Mouse (Mus musculus): ENCODE measurements at regions not wholly inside any gene's neighbourhood (a gene's known extent, or its start where the extent isn't known, plus 50 kb on each side); places are given as distances from the start of the nearest gene placed in this dataset.
"Not testable (repeated sequence)": the region's sequence is repeated elsewhere in the genome, so short reads cannot be mapped to it uniquely, and the experiment has no call there.

- Histone ChIP-seq H3K9me3 (ENCODE audit: low read length) (no peaks in the 10 kb centered on the region), H3K27ac (ENCODE audit: low read length) (no peak overlapping the region), H3K4me2 (replicated peaks; ENCODE audit: low read depth, low read length) (peak overlapping the region; percentile 31), H3K36me3 (ENCODE audit: insufficient read depth, low read length) (no peaks in the 10 kb centered on the region), H3K9ac (replicated peaks; ENCODE audit: low read length) (no peak overlapping the region), H3K27me3 (ENCODE audit: insufficient read depth, low read length) (no peaks in the 10 kb centered on the region), H3K4me1 (ENCODE audit: insufficient read depth, low read length) (no peaks in the 10 kb centered on the region), H3K4me3 (ENCODE audit: low read length) (peak overlapping the region; percentile 1; the same call in 1 of the 2 replicates)
- WGBS, result 11% methylated on average over 7 of the region's 7 CpGs
- no peak for ATAC-seq (ENCODE audit: low FRiP score, low TSS enrichment)
These were observed 299.6 kb downstream of the Chl1 start for GRCm38 (mm10) chr6:103809986-103810341.

- no peaks in the 10 kb centered on the region for H3K9me3 ChIP-seq (ENCODE audit: low read length)
These were observed 300.1 kb downstream of the Chl1 start for GRCm38 (mm10) chr6:103810342-103811001.

DNA sequence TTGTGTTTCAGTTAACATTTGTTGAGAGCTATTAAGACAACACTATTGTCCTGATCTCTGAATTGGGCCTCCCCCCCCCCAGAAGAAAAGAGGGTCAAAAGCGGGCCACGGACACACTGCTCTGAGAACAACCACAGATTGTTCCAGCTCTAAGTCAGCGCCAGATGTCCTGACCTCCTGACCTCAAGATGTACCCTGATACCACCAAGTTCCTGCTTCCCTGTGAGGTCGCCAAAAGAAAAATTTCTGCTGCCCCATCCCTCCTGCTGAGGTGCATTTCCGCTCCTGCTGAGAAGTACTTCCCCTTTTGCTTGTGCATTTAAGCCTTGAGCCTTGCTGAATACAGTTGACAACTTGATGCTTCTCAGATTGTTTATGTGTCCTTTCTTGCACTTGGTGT lies 306.0 kb downstream of the Chl1 start:
- not testable (repeated sequence) for H3K4me2 ChIP-seq (replicated peaks; ENCODE audit: low read depth, low read length)
- 72% methylated on average over 5 of the region's 5 CpGs for WGBS

More at GRCm38 (mm10) chr6:103810342-103811001, 300.1 kb downstream of the Chl1 start:
- no peaks in the 10 kb centered on the region for H3K36me3 ChIP-seq (ENCODE audit: insufficient read depth, low read length)
- H3K4me1 ChIP-seq (ENCODE audit: insufficient read depth, low read length), result no peaks in the 10 kb centered on the region
- no peaks in the 10 kb centered on the region for H3K27me3 ChIP-seq (ENCODE audit: insufficient read depth, low read length)
- H3K9ac ChIP-seq (replicated peaks; ENCODE audit: low read length), result no peak overlapping the region
- H3K4me3 ChIP-seq (ENCODE audit: low read length), result peak overlapping the region; percentile 1; the same call in 1 of the 2 replicates
- WGBS, result 5% methylated on average over 13 of the region's 13 CpGs
- H3K27ac ChIP-seq (ENCODE audit: low read length), result no peak overlapping the region
- H3K4me2 ChIP-seq (replicated peaks; ENCODE audit: low read depth, low read length), result peak overlapping the region; percentile 31
- no peak for ATAC-seq (ENCODE audit: low FRiP score, low TSS enrichment)

DNA sequence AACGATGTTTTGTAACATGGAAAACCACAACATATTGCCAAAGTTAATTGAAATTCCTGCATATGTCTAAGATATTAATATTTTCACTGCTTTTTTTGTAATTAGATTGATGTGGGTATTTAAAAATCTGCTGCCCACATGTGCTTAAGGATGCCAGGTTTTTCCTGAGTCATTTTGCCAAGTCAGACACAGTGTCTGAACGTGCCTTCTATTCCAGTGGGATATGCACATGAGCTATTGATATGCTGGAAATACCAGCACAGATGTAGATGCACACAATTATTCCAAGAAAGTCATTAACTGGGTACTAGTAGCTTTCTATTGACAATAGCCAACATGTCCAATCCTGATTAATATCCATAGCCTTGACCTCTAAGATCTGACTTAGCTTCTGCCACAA lies 315.7 kb downstream of the Chl1 start:
- WGBS, result 85% methylated on average over 2 of the region's 2 CpGs
- no peaks in the 10 kb centered on the region for H3K27me3 ChIP-seq (ENCODE audit: insufficient read depth, low read length)
- no peak for ATAC-seq (ENCODE audit: low FRiP score, low TSS enrichment)
- no peaks in the 10 kb centered on the region for H3K36me3 ChIP-seq (ENCODE audit: insufficient read depth, low read length)
- H3K9ac ChIP-seq (replicated peaks; ENCODE audit: low read length), result no peak overlapping the region
- H3K4me2 ChIP-seq (replicated peaks; ENCODE audit: low read depth, low read length), result no peak overlapping the region
- H3K4me1 ChIP-seq (ENCODE audit: insufficient read depth, low read length), result no peaks in the 10 kb centered on the region
- H3K9me3 ChIP-seq (ENCODE audit: low read length), result peaks cover 4% of the 10 kb centered on the region; the same call in 1 of the 2 replicates
- no peak overlapping the region for H3K27ac ChIP-seq (ENCODE audit: low read length)
- no peak overlapping the region for H3K4me3 ChIP-seq (ENCODE audit: low read length)

More for the DNA sequence above, 306.0 kb downstream of the Chl1 start:
- H3K27ac ChIP-seq (ENCODE audit: low read length); H3K4me3 ChIP-seq (ENCODE audit: low read length); H3K27me3 ChIP-seq (ENCODE audit: insufficient read depth, low read length); ATAC-seq (ENCODE audit: low FRiP score, low TSS enrichment); H3K36me3 ChIP-seq (ENCODE audit: insufficient read depth, low read length); H3K4me1 ChIP-seq (ENCODE audit: insufficient read depth, low read length); H3K9ac ChIP-seq (replicated peaks; ENCODE audit: low read length); H3K9me3 ChIP-seq (ENCODE audit: low read length): not testable (repeated sequence)

GRCm38 (mm10) chr6:103827623-103828022 lies 317.2 kb downstream of the Chl1 start:
- H3K9ac ChIP-seq (replicated peaks; ENCODE audit: low read length), result no peak overlapping the region
- H3K4me1 ChIP-seq (ENCODE audit: insufficient read depth, low read length), result no peaks in the 10 kb centered on the region
- H3K36me3 ChIP-seq (ENCODE audit: insufficient read depth, low read length), result no peaks in the 10 kb centered on the region
- H3K27ac ChIP-seq (ENCODE audit: low read length), result no peak overlapping the region
- no peak overlapping the region for H3K4me2 ChIP-seq (replicated peaks; ENCODE audit: low read depth, low read length)
- H3K9me3 ChIP-seq (ENCODE audit: low read length), result peaks cover 4% of the 10 kb centered on the region; the same call in 1 of the 2 replicates
- H3K27me3 ChIP-seq (ENCODE audit: insufficient read depth, low read length), result no peaks in the 10 kb centered on the region
- 95% methylated on average over 3 of the region's 3 CpGs for WGBS
- no peak for ATAC-seq (ENCODE audit: low FRiP score, low TSS enrichment)
- no peak overlapping the region for H3K4me3 ChIP-seq (ENCODE audit: low read length)

GRCm38 (mm10) chr6:103828866-103829265 lies 318.5 kb downstream of the Chl1 start:
- no peaks in the 10 kb centered on the region for H3K27me3 ChIP-seq (ENCODE audit: insufficient read depth, low read length)
- WGBS, result 84% methylated on average over 1 of the region's 1 CpGs
- no peak overlapping the region for H3K27ac ChIP-seq (ENCODE audit: low read length)
- ATAC-seq (ENCODE audit: low FRiP score, low TSS enrichment), result no peak
- H3K4me1 ChIP-seq (ENCODE audit: insufficient read depth, low read length), result no peaks in the 10 kb centered on the region
- H3K36me3 ChIP-seq (ENCODE audit: insufficient read depth, low read length), result no peaks in the 10 kb centered on the region
- peaks cover 4% of the 10 kb centered on the region; the same call in 1 of the 2 replicates for H3K9me3 ChIP-seq (ENCODE audit: low read length)
- H3K4me3 ChIP-seq (ENCODE audit: low read length), result no peak overlapping the region
- no peak overlapping the region for H3K9ac ChIP-seq (replicated peaks; ENCODE audit: low read length)
- no peak overlapping the region for H3K4me2 ChIP-seq (replicated peaks; ENCODE audit: low read depth, low read length)

GRCm38 (mm10) chr6:103832301-103832700 lies 321.9 kb downstream of the Chl1 start:
- no peaks in the 10 kb centered on the region for H3K36me3 ChIP-seq (ENCODE audit: insufficient read depth, low read length)
- WGBS, result 67% methylated on average over 4 of the region's 4 CpGs
- H3K4me3 ChIP-seq (ENCODE audit: low read length), result no peak overlapping the region
- H3K27ac ChIP-seq (ENCODE audit: low read length), result no peak overlapping the region
- H3K4me1 ChIP-seq (ENCODE audit: insufficient read depth, low read length), result no peaks in the 10 kb centered on the region
- no peak for ATAC-seq (ENCODE audit: low FRiP score, low TSS enrichment)
- H3K4me2 ChIP-seq (replicated peaks; ENCODE audit: low read depth, low read length), result no peak overlapping the region
- peaks cover 4% of the 10 kb centered on the region; the same call in 1 of the 2 replicates for H3K9me3 ChIP-seq (ENCODE audit: low read length)
- H3K27me3 ChIP-seq (ENCODE audit: insufficient read depth, low read length), result no peaks in the 10 kb centered on the region
- H3K9ac ChIP-seq (replicated peaks; ENCODE audit: low read length), result no peak overlapping the region

DNA sequence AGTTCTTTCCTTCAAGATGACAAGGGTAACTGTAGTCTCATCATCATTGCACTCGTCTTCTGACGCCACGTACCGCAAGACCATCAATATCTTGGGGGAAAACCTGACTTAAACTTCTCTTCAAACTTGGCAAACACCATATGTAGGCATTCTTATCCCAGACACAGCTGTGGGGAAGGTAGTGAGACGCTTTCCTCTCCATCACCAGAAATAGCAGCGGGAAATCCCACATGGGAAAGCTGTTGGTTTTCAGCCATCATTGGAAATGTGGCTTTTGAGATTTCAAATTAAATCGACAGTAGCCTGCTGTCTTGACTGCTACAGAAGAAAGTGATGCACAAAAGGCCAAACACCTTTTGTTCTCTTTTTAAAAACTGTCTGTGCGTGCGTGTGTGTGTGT lies 322.4 kb downstream of the Chl1 start:
- ATAC-seq (ENCODE audit: low FRiP score, low TSS enrichment), result no peak
- Histone ChIP-seq H3K36me3 (ENCODE audit: insufficient read depth, low read length) (no peaks in the 10 kb centered on the region), H3K9ac (replicated peaks; ENCODE audit: low read length) (no peak overlapping the region), H3K4me1 (ENCODE audit: insufficient read depth, low read length) (no peaks in the 10 kb centered on the region), H3K27me3 (ENCODE audit: insufficient read depth, low read length) (no peaks in the 10 kb centered on the region), H3K4me3 (ENCODE audit: low read length) (no peak overlapping the region), H3K27ac (ENCODE audit: low read length) (no peak overlapping the region), H3K9me3 (ENCODE audit: low read length) (peaks cover 4% of the 10 kb centered on the region; the same call in 1 of the 2 replicates), H3K4me2 (replicated peaks; ENCODE audit: low read depth, low read length) (no peak overlapping the region)
- 91% methylated on average over 9 of the region's 9 CpGs for WGBS

- Histone ChIP-seq H3K27ac (ENCODE audit: low read length) (no peak overlapping the region), H3K4me1 (ENCODE audit: insufficient read depth, low read length) (no peaks in the 10 kb centered on the region), H3K4me3 (ENCODE audit: low read length) (no peak overlapping the region), H3K9me3 (ENCODE audit: low read length) (peaks cover 4% of the 10 kb centered on the region; the same call in 1 of the 2 replicates), H3K27me3 (ENCODE audit: insufficient read depth, low read length) (no peaks in the 10 kb centered on the region), H3K4me2 (replicated peaks; ENCODE audit: low read depth, low read length) (no peak overlapping the region), H3K9ac (replicated peaks; ENCODE audit: low read length) (no peak overlapping the region), H3K36me3 (ENCODE audit: insufficient read depth, low read length) (no peaks in the 10 kb centered on the region)
- ATAC-seq (ENCODE audit: low FRiP score, low TSS enrichment), result peak; percentile 51; the same call in 1 of the 2 replicates
- 46% methylated on average over 16 of the region's 16 CpGs for WGBS
These were observed 323.2 kb downstream of the Chl1 start for GRCm38 (mm10) chr6:103833501-103834132.

DNA sequence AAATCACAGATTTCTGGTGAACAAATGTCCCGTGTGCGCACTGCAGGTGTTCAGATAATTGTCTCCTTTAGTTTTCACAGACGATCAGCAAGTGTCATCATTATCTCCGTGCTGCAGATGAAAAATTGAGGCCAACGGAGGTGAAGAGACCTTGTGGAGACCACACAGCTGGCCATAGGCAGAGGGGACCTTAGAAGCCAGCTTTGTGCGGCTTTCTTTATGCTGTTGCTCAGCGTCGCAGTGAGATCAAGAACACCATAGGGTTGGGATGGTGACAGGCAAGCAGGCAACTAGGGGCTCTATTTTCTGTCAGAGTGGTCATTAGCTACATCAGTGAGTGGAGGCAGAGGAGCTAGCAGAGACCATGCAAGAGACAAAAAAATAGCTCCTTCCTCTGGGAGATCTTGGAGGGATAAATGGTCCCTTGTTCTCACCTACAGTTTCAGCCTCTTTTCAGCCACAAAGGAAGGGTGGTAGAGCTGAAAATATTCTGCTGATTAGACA lies 324.4 kb downstream of the Chl1 start:
- Histone ChIP-seq H3K36me3 (ENCODE audit: insufficient read depth, low read length) (no peaks in the 10 kb centered on the region), H3K4me1 (ENCODE audit: insufficient read depth, low read length) (no peaks in the 10 kb centered on the region), H3K9ac (replicated peaks; ENCODE audit: low read length) (no peak overlapping the region), H3K4me2 (replicated peaks; ENCODE audit: low read depth, low read length) (no peak overlapping the region), H3K27me3 (ENCODE audit: insufficient read depth, low read length) (no peaks in the 10 kb centered on the region), H3K4me3 (ENCODE audit: low read length) (no peak overlapping the region), H3K27ac (ENCODE audit: low read length) (no peak overlapping the region), H3K9me3 (ENCODE audit: low read length) (no peaks in the 10 kb centered on the region)
- ATAC-seq (ENCODE audit: low FRiP score, low TSS enrichment), result no peak
- 86% methylated on average over 8 of the region's 8 CpGs for WGBS

Measured in kidney, embryonic 16.5 days (tissue).